Mouse (Mus musculus) ES-E14 (cell line): ENCODE results near the gene Grm4.

ENCODE experiments used
- HCFC1 ChIP-seq: IDR thresholded peaks from 2 replicates; pipeline ENCODE4 v1.6.1; 2012; ENCODE audit warnings: low read length, inconsistent platforms, borderline replicate concordance; ENCODE audit not compliant: insufficient read depth
- MAFK ChIP-seq: IDR thresholded peaks from 2 replicates; pipeline ENCODE4 v1.6.1; 2014; ENCODE audit warnings: mild to moderate bottlenecking, low read depth, low read length, inconsistent platforms; ENCODE audit not compliant: insufficient read depth
- ZC3H11A ChIP-seq: IDR thresholded peaks from 2 replicates; pipeline ENCODE4 v1.6.1; 2012; ENCODE audit warnings: low read depth, mild to moderate bottlenecking, inconsistent platforms, low read length, borderline replicate concordance
- ZNF384 ChIP-seq: IDR thresholded peaks from 2 replicates; pipeline ENCODE4 v1.6.1; 2012; ENCODE audit warnings: low read depth, low read length, inconsistent platforms

DNA sequence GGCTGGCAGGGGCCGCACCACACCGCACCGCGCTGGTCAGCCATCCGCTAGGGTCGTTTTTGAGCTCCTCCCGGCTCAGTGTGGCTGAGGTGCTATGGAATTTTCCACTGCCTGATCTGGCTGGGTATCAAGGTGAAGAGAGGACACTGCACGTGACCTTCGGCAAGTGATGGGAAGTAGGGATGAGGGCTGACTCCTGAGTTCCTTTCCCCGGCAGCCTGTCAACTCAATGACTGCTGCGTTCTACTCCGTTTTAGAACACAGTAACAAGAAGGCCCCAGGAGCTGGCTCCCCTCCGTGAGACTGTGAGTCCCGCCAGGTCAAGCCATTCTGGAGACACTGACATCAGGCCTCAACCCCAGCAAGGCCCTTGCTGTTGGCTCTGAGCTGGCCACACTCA lies 70.0 kb downstream of the Grm4 start:
- TF ChIP-seq MAFK (no peak), ZC3H11A (no peak), HCFC1 (no peak), ZNF384 (no peak)
